Mouse (Mus musculus) hematopoietic stem cell, adult 5-6 weeks (primary cell): ENCODE results near the gene Apoa4. TPM values are rescaled to one million over a fixed set of nuclear protein-coding genes. Genes with fewer than 3 reads are reported as not detected.

Experiments
- ATAC-seq, 2 experiments: fragments of 125-278 bp in 1 of 2; replicated peaks in 1 of 2; 2 replicates each; pipeline ENCODE4 v1.8.0; 2016 to 2017; ENCODE audit warnings: inconsistent platforms in 2 of 2, mild to moderate bottlenecking in 2 of 2, moderate number of reproducible peaks in 2 of 2, low read depth in 1 of 2, moderate TSS enrichment in 1 of 2; ENCODE audit not compliant: low FRiP score in 2 of 2, poor library complexity in 2 of 2, severe bottlenecking in 2 of 2, insufficient read depth in 1 of 2, low TSS enrichment in 1 of 2
- total RNA-seq: library from RNA; stranded (forward); fragments of 172-1452, 232-1000 nt; gene quantifications from 2 replicates; pipeline ENCODE4 v1.2.3, GENCODE M21; 2017

The Apoa4 gene
- total RNA-seq, result not detected in 2 replicates

DNA sequence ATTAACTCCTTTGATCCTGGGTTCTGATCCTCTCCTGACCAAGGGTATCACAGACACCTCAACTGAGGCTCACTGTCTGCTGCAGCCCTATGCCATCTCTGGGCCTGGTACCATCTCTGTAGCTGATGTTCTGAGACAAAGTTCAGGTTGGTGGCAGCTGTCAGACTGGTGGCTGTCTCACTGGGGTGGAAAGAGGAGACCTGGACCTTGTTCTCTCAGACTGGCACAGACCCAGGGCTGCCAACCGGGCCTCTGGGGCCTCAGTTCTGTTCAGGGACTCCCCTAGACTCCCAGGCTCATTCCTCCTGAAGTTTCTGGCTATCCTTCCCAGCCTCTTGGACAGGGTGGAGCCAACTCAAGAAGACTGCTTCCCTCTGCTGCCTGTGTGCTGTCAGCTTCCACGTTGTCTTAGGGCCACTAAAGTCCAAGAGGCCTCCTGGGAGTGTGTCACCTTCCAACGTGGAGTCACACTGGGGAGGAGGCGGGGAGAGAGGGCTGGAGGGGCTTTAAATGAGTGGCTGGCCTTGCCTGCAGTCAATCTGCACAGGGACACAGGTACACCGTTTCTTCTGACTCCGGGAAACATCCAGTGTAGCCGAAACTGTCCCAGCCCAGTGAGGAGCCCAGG lies at the start of gene Apoa4:
Apoa4 (plus strand) TSS at position 171 of the 628 bp plus-strand sequence.
- ATAC-seq, result no peak

- no peak for ATAC-seq
These were observed 49.3 kb upstream of the Apoa4 start for GRCm38 (mm10) chr9:46191234-46191633.

- ATAC-seq, result peak in 1 of 2 experiments; percentile 59; a peak in 2 of 4 replicates
These were observed 48.9 kb upstream of the Apoa4 start for GRCm38 (mm10) chr9:46191644-46192043.

- no peak for ATAC-seq
These were observed 47.9 kb upstream of the Apoa4 start for GRCm38 (mm10) chr9:46192642-46193041.

DNA sequence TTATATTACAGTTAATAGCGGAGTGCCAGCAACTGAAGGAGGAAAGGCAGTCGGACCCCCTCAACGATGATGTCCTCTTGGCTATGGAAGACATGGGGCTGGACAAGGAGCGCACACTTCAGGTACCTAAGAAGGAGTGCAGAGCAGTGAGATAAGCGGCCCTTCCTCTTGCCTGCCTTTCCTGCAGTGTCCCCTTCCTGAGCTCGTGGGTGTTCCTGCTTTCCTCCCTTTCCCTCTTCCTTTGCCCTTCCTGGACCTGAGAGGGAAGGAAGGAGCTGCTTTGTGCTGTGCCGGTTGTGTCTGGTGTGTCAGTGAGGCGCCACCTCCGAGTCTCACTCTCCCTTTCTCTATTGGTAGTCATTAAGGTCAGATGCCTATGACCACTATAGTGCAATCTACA lies 45.7 kb upstream of the Apoa4 start:
- no peak for ATAC-seq

DNA sequence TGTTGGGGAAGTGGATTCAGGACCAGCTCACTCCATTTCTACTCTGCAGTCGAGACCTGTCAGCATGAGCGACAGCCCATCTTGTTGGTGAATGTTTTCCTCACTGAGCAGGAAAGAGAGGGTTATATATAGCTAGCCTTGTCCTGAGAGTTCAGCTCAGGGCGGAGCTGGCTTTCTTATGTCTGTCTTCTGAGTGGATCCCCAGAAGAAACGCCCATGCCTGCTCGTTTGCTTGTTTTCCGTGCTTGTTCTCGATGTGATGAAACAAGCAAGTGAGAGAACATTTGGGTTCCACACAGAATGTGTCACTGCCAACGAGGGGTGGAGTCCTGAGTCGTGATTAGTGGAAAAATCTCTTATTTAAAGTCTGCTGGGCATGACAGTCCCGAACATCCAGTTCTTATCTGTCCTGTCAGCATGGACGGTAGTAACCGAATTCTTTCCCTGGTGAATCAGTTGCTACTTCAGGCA lies 43.8 kb upstream of the Apoa4 start:
- ATAC-seq, result no peak

- ATAC-seq, result no peak
These were observed 42.0 kb upstream of the Apoa4 start for GRCm38 (mm10) chr9:46198461-46198860.

GRCm38 (mm10) chr9:46198936-46199335 lies 41.6 kb upstream of the Apoa4 start:
- ATAC-seq, result no peak

- no peak for ATAC-seq
These were observed 40.9 kb upstream of the Apoa4 start for GRCm38 (mm10) chr9:46199609-46200008.

DNA sequence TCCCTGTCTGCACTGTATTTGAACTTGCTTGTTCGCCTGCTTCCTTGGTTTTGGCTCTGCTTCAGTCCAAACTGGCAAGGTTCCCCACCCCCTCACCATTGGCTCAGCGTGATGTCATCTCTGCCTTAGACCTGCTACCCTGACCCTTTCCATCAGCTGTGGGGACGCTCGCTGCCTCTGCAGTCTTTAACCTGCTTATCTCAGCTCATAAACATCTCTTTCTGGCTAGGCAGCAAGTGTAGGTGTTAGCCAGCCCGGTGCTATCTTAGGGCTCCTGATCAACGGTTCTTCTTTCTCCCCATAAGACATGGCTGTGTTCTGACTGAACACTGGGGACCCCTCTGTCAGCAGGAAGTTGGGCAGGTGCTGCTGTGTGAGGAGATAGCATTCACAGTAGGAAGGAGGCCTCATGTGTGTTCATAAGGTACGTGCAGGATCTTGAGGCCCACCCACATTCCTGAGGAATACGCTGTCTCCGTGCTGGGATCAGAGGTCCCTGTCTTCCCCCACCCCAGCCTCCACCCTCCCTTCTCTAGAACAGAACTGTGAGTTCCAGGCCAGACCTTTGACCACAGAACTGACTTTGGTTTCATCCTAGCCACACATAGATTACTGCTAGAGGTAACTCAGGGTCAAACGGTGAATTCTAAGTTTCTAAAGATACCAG lies 33.5 kb upstream of the Apoa4 start:
- peak in 1 of 2 experiments; percentile 12; a peak in 1 of 4 replicates for ATAC-seq

DNA sequence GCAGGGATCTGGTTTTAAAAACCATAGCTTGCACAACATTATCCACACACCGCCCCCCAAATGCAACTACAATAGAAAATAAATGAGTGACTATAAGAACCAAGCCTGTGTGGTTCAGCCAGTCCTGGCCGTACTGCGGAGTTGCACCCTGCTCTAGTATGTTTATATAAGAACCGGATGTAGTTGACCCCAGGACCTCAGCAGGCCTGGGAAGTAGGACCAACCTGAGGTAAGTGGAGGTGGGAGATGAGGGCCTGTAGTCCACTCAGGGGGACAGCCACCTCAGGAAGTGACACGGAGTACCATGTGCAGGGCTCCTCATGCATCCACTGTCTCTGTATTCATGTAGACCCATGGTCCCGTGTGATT lies 33.0 kb upstream of the Apoa4 start:
- no peak for ATAC-seq

GRCm38 (mm10) chr9:46208401-46208974 lies 32.0 kb upstream of the Apoa4 start:
- ATAC-seq, result no peak

- ATAC-seq, result no peak
These were observed 30.0 kb upstream of the Apoa4 start for GRCm38 (mm10) chr9:46210473-46210872.

GRCm38 (mm10) chr9:46214276-46214675 lies 26.2 kb upstream of the Apoa4 start:
- no peak for ATAC-seq

DNA sequence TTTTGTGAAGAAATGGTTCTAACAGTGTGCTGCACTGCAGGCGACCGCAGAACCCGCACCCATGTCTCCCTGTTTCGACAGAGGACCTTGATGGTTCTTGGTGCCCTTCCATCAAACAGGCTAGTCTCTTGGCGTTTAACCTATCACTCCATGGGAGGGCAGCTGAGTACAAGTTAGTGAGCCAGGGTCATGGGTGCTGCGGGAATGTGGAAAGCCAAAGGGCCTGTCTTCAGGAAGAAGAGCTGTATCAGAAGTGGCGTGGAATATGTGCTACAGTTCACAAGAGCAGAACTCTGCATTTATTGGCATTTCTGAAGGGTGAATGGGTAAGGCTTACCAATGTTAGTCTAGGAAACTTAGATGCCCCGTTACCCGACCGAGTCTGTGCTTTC lies 25.6 kb upstream of the Apoa4 start:
- no peak for ATAC-seq

DNA sequence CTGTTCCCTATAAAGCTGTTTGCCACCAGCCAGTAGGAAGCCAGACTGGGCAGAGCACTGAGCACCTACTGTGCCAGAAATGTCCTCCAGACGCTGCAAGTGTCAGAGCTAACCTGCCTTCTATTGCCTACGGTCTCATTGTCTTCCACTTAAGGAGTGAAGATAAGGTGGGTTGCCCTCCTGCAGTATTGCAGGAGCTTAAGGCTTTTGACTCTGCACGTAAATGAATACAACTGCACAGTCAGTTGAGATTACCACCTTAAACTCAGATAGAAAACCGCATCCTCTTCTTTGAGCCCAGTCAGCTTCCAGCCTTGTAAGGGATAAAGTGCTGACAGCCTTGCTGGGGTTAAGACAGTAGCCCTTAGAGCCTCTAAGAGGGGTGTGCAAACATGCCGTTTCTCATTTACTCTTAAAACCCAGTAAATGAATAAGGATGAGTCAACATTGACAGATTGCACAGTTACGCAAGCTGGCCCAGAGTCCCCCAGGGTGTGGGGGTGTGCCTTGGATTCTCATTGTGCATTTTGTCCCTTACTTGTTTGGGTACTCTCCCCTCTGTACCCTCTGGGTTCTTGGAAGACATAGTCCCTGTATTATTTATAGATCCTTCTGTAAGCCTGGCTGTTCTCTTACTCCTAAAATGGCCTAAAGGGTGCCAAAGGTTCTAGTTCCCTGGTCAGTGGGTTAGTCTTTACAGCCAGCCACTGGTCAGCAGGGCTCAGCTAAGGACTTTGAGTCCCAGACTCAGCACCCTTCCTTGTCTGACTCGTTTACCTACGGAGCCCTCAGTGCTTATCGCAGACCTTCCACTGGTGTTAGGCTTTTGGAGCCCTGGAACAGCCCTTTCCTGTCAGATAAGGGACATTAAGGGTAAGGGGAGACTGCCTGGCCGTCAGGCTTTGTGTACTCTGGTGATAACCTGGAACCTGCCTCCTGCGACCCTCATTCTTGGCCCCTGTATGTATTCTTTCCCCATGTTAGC lies 24.9 kb upstream of the Apoa4 start:
- no peak for ATAC-seq

GRCm38 (mm10) chr9:46216744-46217470 lies 23.6 kb upstream of the Apoa4 start:
- ATAC-seq, result no peak
